Mouse (Mus musculus) midbrain, embryonic 10.5 days (tissue): ENCODE results near the gene Tfap2e. TPM values are rescaled to one million over a fixed set of nuclear protein-coding genes. Genes with fewer than 3 reads are reported as not detected.

Experiments
- DNase-seq: peaks from one replicate; pipeline ENCODE4 v3.0.0-alpha.2; 2017; ENCODE audit warnings: low spot score
- H3K27ac ChIP-seq: fragments of 300-500 bp; sonication (generic); replicated peaks from 2 replicates; pipeline ENCODE4 v1.5.1; 2016; ENCODE audit warnings: mild to moderate bottlenecking
- H3K27me3 ChIP-seq: fragments of 300-500 bp; sonication (generic); 2 replicates; pipeline ENCODE4 v1.6.1; 2016; ENCODE audit warnings: low read depth, mild to moderate bottlenecking; ENCODE audit not compliant: poor library complexity, severe bottlenecking
- H3K36me3 ChIP-seq: fragments of 300-500 bp; sonication (generic); 2 replicates; pipeline ENCODE4 v1.6.1; 2016; ENCODE audit warnings: mild to moderate bottlenecking, moderate library complexity
- H3K4me1 ChIP-seq: fragments of 300-500 bp; sonication (generic); 2 replicates; pipeline ENCODE4 v1.6.1; 2016
- H3K4me3 ChIP-seq: fragments of 300-500 bp; sonication (generic); 2 replicates; pipeline ENCODE4 v1.5.1; 2016; ENCODE audit warnings: mild to moderate bottlenecking, moderate library complexity
- H3K9me3 ChIP-seq: fragments of 300-500 bp; sonication (generic); replicated peaks from 2 replicates; pipeline ENCODE4 v1.6.1; 2016; ENCODE audit warnings: mild to moderate bottlenecking
- WGBS: fragments of 180-500 bp; shearing (Covaris S2); methylation state at CpG from one replicate; pipeline ENCODE4 v1.1.7; 2016; 5-methylcytosine and 5-hydroxymethylcytosine counted together
- polyA plus RNA-seq: library from polyadenylated mRNA; unstranded; fragments of >200 nt; fragmentation: Nextera tagmentation; extraction: Ambion mirVana; gene quantifications from 2 replicates; pipeline ENCODE4 v1.2.1, GENCODE M21; 2016

The Tfap2e gene
- polyA plus RNA-seq, 1 experiment from 2014 or later, result 0.25 TPM

GRCm38 (mm10) chr4:126667075-126667474 is 69.0 kb downstream of the Tfap2e start:
- H3K27me3 ChIP-seq, result no peaks in the 10 kb centered on the region
- DNase-seq, result no peak
- H3K4me1 ChIP-seq, result no peaks in the 10 kb centered on the region
- 85% methylated on average over 2 of the region's 2 CpGs for WGBS
- H3K27ac ChIP-seq, result no peak overlapping the region
- H3K36me3 ChIP-seq, result no peaks in the 10 kb centered on the region
- no peaks in the 10 kb centered on the region; the same call in 1 of the 2 replicates for H3K9me3 ChIP-seq
- H3K4me3 ChIP-seq, result no peak overlapping the region

Other genes starting within 250 kb of the Tfap2e start
- 2.3 and 2.8 TPM in 2 replicates for gene Ago4, start 202.8 kb downstream of the Tfap2e start, polyA plus RNA-seq
- gene Clspn, start 179.3 kb downstream of the Tfap2e start, polyA plus RNA-seq, result 55.3 and 55.8 TPM in 2 replicates
- gene 5730409E04Rik, start 126.4 kb downstream of the Tfap2e start, polyA plus RNA-seq, result 1.0 and 1.4 TPM in 2 replicates
- gene Psmb2, start 58.6 kb downstream of the Tfap2e start, polyA plus RNA-seq, result 591 and 610 TPM in 2 replicates
- 33.5 and 38.1 TPM in 2 replicates for gene Ncdn, start 17.2 kb upstream of the Tfap2e start, polyA plus RNA-seq
- gene AU040320, start 17.3 kb upstream of the Tfap2e start, polyA plus RNA-seq, result 24.4 and 27.8 TPM in 2 replicates
- 25.1 and 27.2 TPM in 2 replicates for gene Zmym4, start 231.9 kb upstream of the Tfap2e start, polyA plus RNA-seq